Mouse (Mus musculus) heart, embryonic 15.5 days (tissue): Measurements from ENCODE around the gene Baiap3. TPM values are rescaled to one million over a fixed set of nuclear protein-coding genes. Genes with fewer than 3 reads are reported as not detected.
"Not testable (repeated sequence)": the region's sequence is repeated elsewhere in the genome, so short reads cannot be mapped to it uniquely, and the experiment has no call there.

Experiments
- ATAC-seq: fragments of 200-750 bp; cut with Nextera tagmentation; replicated peaks from 2 replicates; pipeline ENCODE4 v1.8.0; 2017; ENCODE audit warnings: low read depth, moderate TSS enrichment; ENCODE audit not compliant: insufficient number of reproducible peaks, insufficient read depth, low FRiP score
- H3K27ac ChIP-seq: fragments of 300-500 bp; sonication (generic); 2 replicates; pipeline ENCODE4 v1.5.1; 2015; ENCODE audit warnings: mild to moderate bottlenecking, inconsistent platforms
- H3K27me3 ChIP-seq: fragments of 300-500 bp; sonication (generic); 2 replicates; pipeline ENCODE4 v1.6.1; 2015; ENCODE audit warnings: inconsistent platforms
- H3K36me3 ChIP-seq: fragments of 300-500 bp; sonication (generic); 2 replicates; pipeline ENCODE4 v1.6.1; 2015; ENCODE audit warnings: mild to moderate bottlenecking, inconsistent platforms
- H3K4me1 ChIP-seq: fragments of 300-500 bp; sonication (generic); replicated peaks from 2 replicates; pipeline ENCODE4 v1.6.1; 2015; ENCODE audit warnings: inconsistent platforms
- H3K4me2 ChIP-seq: fragments of 300-500 bp; sonication (generic); 2 replicates; pipeline ENCODE4 v1.6.1; 2015; ENCODE audit warnings: inconsistent platforms, mild to moderate bottlenecking, moderate library complexity
- H3K4me3 ChIP-seq: fragments of 300-500 bp; sonication (generic); 2 replicates; pipeline ENCODE4 v1.5.1; 2015; ENCODE audit warnings: mild to moderate bottlenecking, inconsistent platforms
- H3K9ac ChIP-seq: fragments of 300-500 bp; sonication (generic); 2 replicates; pipeline ENCODE4 v1.6.1; 2015; ENCODE audit warnings: mild to moderate bottlenecking, inconsistent platforms
- H3K9me3 ChIP-seq: fragments of 300-500 bp; sonication (generic); replicated peaks from 2 replicates; pipeline ENCODE4 v1.6.1; 2016; ENCODE audit warnings: inconsistent platforms
- WGBS: fragments of 180-500 bp; shearing (Covaris S2); methylation state at CpG from one replicate; pipeline ENCODE4 v1.1.7; 2015; ENCODE audit warnings: mixed read lengths; 5-methylcytosine and 5-hydroxymethylcytosine counted together
- polyA plus RNA-seq: library from polyadenylated mRNA; unstranded; fragments of >200 nt; fragmentation: Nextera tagmentation; extraction: Ambion mirVana; gene quantifications from 2 replicates; pipeline ENCODE4 v1.2.1, GENCODE M21; 2015

Gene Baiap3
- polyA plus RNA-seq, 1 experiment from 2014 or later = 0.34 TPM

- Histone ChIP-seq H3K36me3 (peaks cover 8% of the 10 kb centered on the region), H3K4me2 (no peak overlapping the region), H3K27me3 (0 out of 2 replicates have a peak, but pooled peaks cover 8% of the 10 kb centered on the region), H3K9me3 (no peaks in the 10 kb centered on the region), H3K27ac (no peak overlapping the region), H3K4me3 (no peak overlapping the region), H3K9ac (no peak overlapping the region), H3K4me1 (peaks cover 18% of the 10 kb centered on the region)
- 89% methylated on average over 11 of the region's 11 CpGs for WGBS
- no peak for ATAC-seq
These were observed 12.9 kb downstream of the Baiap3 start for GRCm38 (mm10) chr17:25243131-25243780.

GRCm38 (mm10) chr17:25239695-25240636 lies 16.2 kb downstream of the Baiap3 start, which contains the start of the genes Gnptg and Tsr3:
TSS of gene Gnptg (minus strand) at chr17:25240124.
TSS of gene Tsr3 (plus strand) at chr17:25240170.
- peak within 1 kb of the TSS; percentile 78 for H3K9ac ChIP-seq
- under 1% methylated on average over 80 of the region's 80 CpGs for WGBS
- H3K4me1 ChIP-seq = peaks cover 18% of the 10 kb centered on the region
- peak; percentile 85 for ATAC-seq
- no peaks in the 10 kb centered on the region for H3K9me3 ChIP-seq
- peak within 1 kb of the TSS; percentile 68 for H3K27ac ChIP-seq
- H3K4me3 ChIP-seq = peak within 1 kb of the TSS; percentile 87
- peak within 1 kb of the TSS; percentile 93 for H3K4me2 ChIP-seq
- no peaks in the 10 kb centered on the region for H3K27me3 ChIP-seq
- H3K36me3 ChIP-seq = peaks cover 17% of the 10 kb centered on the region

GRCm38 (mm10) chr17:25235635-25236034 lies 20.5 kb downstream of the Baiap3 start:
- peaks cover 25% of the 10 kb centered on the region for H3K36me3 ChIP-seq
- ATAC-seq = no peak
- H3K4me2 ChIP-seq = no peak overlapping the region
- peaks cover 8% of the 10 kb centered on the region for H3K4me1 ChIP-seq
- WGBS = 84% methylated on average over 9 of the region's 9 CpGs
- H3K9me3 ChIP-seq = no peaks in the 10 kb centered on the region
- no peaks in the 10 kb centered on the region for H3K27me3 ChIP-seq
- no peak overlapping the region for H3K27ac ChIP-seq
- H3K9ac ChIP-seq = no peak overlapping the region
- H3K4me3 ChIP-seq = no peak overlapping the region

GRCm38 (mm10) chr17:25231621-25232020 lies 24.5 kb downstream of the Baiap3 start:
- 0 out of 2 replicates have a peak, but pooled peaks have one; percentile 12 for ATAC-seq
- H3K27ac ChIP-seq, H3K4me1 ChIP-seq, H3K27me3 ChIP-seq, H3K4me2 ChIP-seq, H3K9me3 ChIP-seq, H3K9ac ChIP-seq, H3K4me3 ChIP-seq: not testable (repeated sequence)
- peaks cover 27% of the 10 kb centered on the region for H3K36me3 ChIP-seq
- WGBS = 86% methylated on average over 6 of the region's 11 CpGs

- no peaks in the 10 kb centered on the region for H3K9me3 ChIP-seq
- no peak overlapping the region for H3K9ac ChIP-seq
- no peaks in the 10 kb centered on the region for H3K27me3 ChIP-seq
- H3K4me3 ChIP-seq = no peak overlapping the region
- H3K4me2 ChIP-seq = no peak overlapping the region
- ATAC-seq = no peak
- H3K36me3 ChIP-seq = peaks cover 25% of the 10 kb centered on the region
- no peaks in the 10 kb centered on the region for H3K4me1 ChIP-seq
- 92% methylated on average over 3 of the region's 3 CpGs for WGBS
- H3K27ac ChIP-seq = no peak overlapping the region
These were observed 25.5 kb downstream of the Baiap3 start for GRCm38 (mm10) chr17:25230700-25231099.

- not testable (repeated sequence) for H3K27ac ChIP-seq, H3K27me3 ChIP-seq, ATAC-seq, H3K4me1 ChIP-seq, H3K4me2 ChIP-seq, H3K9me3 ChIP-seq, H3K9ac ChIP-seq, H3K4me3 ChIP-seq
- WGBS = 71% methylated on average over 17 of the region's 17 CpGs
- H3K36me3 ChIP-seq = peaks cover 19% of the 10 kb centered on the region; the same call in 1 of the 2 replicates
These were observed 26.0 kb downstream of the Baiap3 start for GRCm38 (mm10) chr17:25230014-25230655.

GRCm38 (mm10) chr17:25227991-25228390 lies 28.2 kb downstream of the Baiap3 start:
- Histone ChIP-seq H3K9me3 (no peaks in the 10 kb centered on the region), H3K36me3 (peaks cover 11% of the 10 kb centered on the region; the same call in 1 of the 2 replicates), H3K9ac (no peak overlapping the region), H3K4me3 (no peak overlapping the region), H3K27ac (no peak overlapping the region), H3K4me1 (no peaks in the 10 kb centered on the region), H3K4me2 (no peak overlapping the region), H3K27me3 (no peaks in the 10 kb centered on the region)
- WGBS = 85% methylated on average over 5 of the region's 5 CpGs
- no peak for ATAC-seq

- Histone ChIP-seq H3K27ac (no peak overlapping the region), H3K27me3 (no peaks in the 10 kb centered on the region), H3K9me3 (no peaks in the 10 kb centered on the region), H3K9ac (no peak overlapping the region), H3K4me3 (no peak overlapping the region), H3K4me1 (peaks cover 12% of the 10 kb centered on the region), H3K4me2 (no peak overlapping the region), H3K36me3 (peaks cover 2% of the 10 kb centered on the region; the same call in 1 of the 2 replicates)
- no peak for ATAC-seq
- 78% methylated on average over 4 of the region's 4 CpGs for WGBS
These were observed 30.5 kb downstream of the Baiap3 start for GRCm38 (mm10) chr17:25225659-25226058.

- H3K4me1 ChIP-seq = peaks cover 12% of the 10 kb centered on the region
- H3K27ac ChIP-seq = no peak overlapping the region; the same call in 1 of the 2 replicates
- H3K4me3 ChIP-seq = no peak overlapping the region
- 86% methylated on average over 7 of the region's 7 CpGs for WGBS
- H3K27me3 ChIP-seq = no peaks in the 10 kb centered on the region
- peaks cover 4% of the 10 kb centered on the region; the same call in 1 of the 2 replicates for H3K36me3 ChIP-seq
- no peak for ATAC-seq
- no peaks in the 10 kb centered on the region for H3K9me3 ChIP-seq
- no peak overlapping the region for H3K9ac ChIP-seq
- H3K4me2 ChIP-seq = peak overlapping the region; percentile 3; the same call in 1 of the 2 replicates
These were observed 31.5 kb downstream of the Baiap3 start for GRCm38 (mm10) chr17:25224586-25225222.

- H3K4me3 ChIP-seq = peak overlapping the region; percentile 50
- H3K27ac ChIP-seq = no peak overlapping the region; the same call in 1 of the 2 replicates
- 52% methylated on average over 6 of the region's 6 CpGs for WGBS
- H3K36me3 ChIP-seq = peaks cover 15% of the 10 kb centered on the region; the same call in 1 of the 2 replicates
- H3K4me2 ChIP-seq = peak overlapping the region; percentile 85
- no peaks in the 10 kb centered on the region for H3K9me3 ChIP-seq
- H3K27me3 ChIP-seq = no peaks in the 10 kb centered on the region
- ATAC-seq = no peak
- peaks cover 12% of the 10 kb centered on the region for H3K4me1 ChIP-seq
- no peak overlapping the region for H3K9ac ChIP-seq
These were observed 33.1 kb downstream of the Baiap3 start for GRCm38 (mm10) chr17:25222951-25223601.
